Mouse (Mus musculus): Measurements from ENCODE around the gene Mrtfa. TPM values are rescaled to one million over a fixed set of nuclear protein-coding genes. Genes with fewer than 3 reads are reported as not detected.

Mrtfa gene
- polyA plus RNA-seq, 1 experiment from 2014 or later, result 32.0 TPM

DNA sequence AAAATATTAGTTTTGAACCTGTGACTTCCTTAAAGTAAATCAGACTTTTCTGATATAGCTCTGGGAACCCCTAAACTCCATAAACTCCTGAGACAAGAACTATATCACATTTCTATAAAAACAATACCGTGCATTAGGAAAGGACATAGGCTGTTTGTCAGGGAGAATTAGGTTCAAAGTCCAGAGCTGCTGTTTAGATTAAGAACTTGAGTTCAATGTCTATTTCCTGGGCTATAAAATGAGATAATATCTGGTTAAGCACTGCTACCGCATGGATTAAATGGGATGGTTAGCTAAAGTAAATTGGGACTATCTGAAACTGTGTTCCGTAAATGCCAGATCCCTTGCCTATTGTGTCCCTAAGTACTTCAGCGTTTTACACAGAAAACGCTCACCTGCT is 50.6 kb downstream of the Mrtfa start:
- 85% methylated on average over 5 of the region's 5 CpGs for WGBS
- no peak overlapping the region for H3K4me3 ChIP-seq (replicated peaks)
- H3K4me2 ChIP-seq (replicated peaks), result no peak overlapping the region
- no peaks in the 10 kb centered on the region for H3K36me3 ChIP-seq
- no peak overlapping the region for H3K9ac ChIP-seq (replicated peaks)
- H3K27ac ChIP-seq, result no peak overlapping the region
- peaks cover 15% of the 10 kb centered on the region for H3K4me1 ChIP-seq (replicated peaks)
- H3K9me3 ChIP-seq, result no peaks in the 10 kb centered on the region
- no peak for ATAC-seq
- H3K27me3 ChIP-seq, result no peaks in the 10 kb centered on the region

DNA sequence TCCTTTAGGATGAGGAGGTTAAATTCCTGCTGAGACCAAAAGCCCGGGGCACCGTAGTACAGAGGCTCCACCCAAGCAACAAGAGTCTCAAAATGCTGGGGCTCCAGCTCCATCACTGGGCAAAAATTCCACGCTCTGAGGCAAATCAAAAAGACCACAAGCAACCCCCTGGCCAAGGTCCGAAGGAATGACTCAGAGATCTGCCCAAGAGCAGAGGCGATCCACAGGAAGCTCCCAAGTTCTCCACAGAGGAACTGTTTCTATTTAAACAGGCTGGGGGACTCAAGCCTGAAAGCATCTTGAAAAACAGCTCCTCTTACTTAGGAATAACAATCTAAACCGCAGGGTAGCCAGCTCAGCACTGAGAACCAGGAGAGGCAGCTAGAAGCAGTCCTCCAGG is 53.3 kb downstream of the Mrtfa start:
- H3K9me3 ChIP-seq, result no peaks in the 10 kb centered on the region
- no peak overlapping the region for H3K9ac ChIP-seq (replicated peaks)
- H3K36me3 ChIP-seq, result no peaks in the 10 kb centered on the region
- peaks cover 3% of the 10 kb centered on the region for H3K4me1 ChIP-seq (replicated peaks)
- 33% methylated on average over 6 of the region's 6 CpGs for WGBS
- H3K4me2 ChIP-seq (replicated peaks), result no peak overlapping the region
- H3K27ac ChIP-seq, result no peak overlapping the region
- no peaks in the 10 kb centered on the region for H3K27me3 ChIP-seq
- ATAC-seq, result no peak
- no peak overlapping the region for H3K4me3 ChIP-seq (replicated peaks)

DNA sequence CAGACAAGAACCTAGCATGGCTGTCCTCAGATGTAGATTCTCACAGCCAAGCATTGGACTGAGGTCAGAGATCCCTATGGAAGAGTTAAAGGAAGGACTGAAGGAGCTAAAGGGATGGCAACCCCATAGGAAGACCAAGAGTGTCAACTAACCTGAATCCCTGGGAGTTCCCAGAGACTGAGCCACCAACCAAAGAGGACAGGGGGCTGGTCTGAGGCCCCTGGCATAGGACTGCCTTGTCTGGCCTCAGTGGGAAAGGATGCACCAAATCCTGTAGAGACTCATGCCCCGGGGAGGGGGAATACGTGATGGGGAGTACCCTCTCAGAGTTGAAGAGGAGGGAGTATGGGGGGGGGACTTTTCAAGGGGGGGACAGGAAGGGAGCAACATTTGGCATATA is 56.8 kb downstream of the Mrtfa start:
- Histone ChIP-seq H3K9ac (replicated peaks) (no peak overlapping the region), H3K9me3 (no peaks in the 10 kb centered on the region), H3K4me2 (replicated peaks) (no peak overlapping the region), H3K4me3 (replicated peaks) (no peak overlapping the region), H3K4me1 (replicated peaks) (0 out of 2 replicates have a peak, but pooled peaks cover 7% of the 10 kb centered on the region), H3K36me3 (no peaks in the 10 kb centered on the region), H3K27me3 (no peaks in the 10 kb centered on the region), H3K27ac (no peak overlapping the region)
- WGBS, result 97% methylated on average over 2 of the region's 2 CpGs
- no peak for ATAC-seq

DNA sequence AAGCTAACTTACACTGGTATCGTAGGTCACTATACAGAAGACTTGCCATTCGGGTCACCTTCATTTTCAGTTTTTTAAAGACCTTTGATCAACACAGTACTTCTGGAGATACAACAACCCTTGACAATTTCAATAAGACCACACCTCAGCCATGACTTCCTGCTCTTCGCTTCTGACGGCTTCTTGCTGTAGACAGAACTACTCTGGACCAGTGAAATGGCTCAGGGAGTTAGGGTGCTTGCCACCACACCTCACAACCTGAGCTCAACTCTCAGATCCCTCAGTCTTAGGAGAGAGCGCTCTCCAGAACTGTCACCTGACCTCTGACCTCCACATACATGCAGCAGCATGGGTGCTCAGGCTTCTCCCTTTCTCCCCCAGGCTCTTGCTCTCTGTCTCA is 59.4 kb downstream of the Mrtfa start:
- 93% methylated on average over 5 of the region's 5 CpGs for WGBS
- no peaks in the 10 kb centered on the region for H3K27me3 ChIP-seq
- 0 out of 2 replicates have a peak, but pooled peaks cover 7% of the 10 kb centered on the region for H3K4me1 ChIP-seq (replicated peaks)
- no peak overlapping the region for H3K9ac ChIP-seq (replicated peaks)
- no peak overlapping the region for H3K4me3 ChIP-seq (replicated peaks)
- no peak overlapping the region for H3K4me2 ChIP-seq (replicated peaks)
- H3K27ac ChIP-seq, result no peak overlapping the region
- no peak for ATAC-seq
- no peaks in the 10 kb centered on the region for H3K9me3 ChIP-seq
- H3K36me3 ChIP-seq, result no peaks in the 10 kb centered on the region

DNA sequence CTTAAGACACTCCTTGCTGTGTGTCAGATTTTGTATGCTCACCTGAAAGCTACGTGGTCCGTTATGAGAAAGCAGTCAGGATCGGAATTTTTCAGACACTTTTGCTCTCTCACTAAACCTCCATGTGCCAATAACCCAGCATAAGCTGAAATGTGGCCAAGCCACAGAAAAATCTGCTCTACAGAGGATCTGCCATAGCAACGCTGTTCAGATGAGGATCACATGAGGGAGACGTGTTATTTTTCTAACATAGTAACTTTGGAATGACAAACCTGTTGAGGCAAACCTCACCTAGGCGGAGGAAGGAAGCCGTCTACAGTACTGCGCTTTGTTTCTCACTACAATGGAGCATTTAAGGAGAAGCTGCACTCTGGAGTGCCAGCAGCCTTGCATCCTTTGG is 60.6 kb downstream of the Mrtfa start:
- 85% methylated on average over 8 of the region's 8 CpGs for WGBS
- no peak overlapping the region for H3K4me2 ChIP-seq (replicated peaks)

DNA sequence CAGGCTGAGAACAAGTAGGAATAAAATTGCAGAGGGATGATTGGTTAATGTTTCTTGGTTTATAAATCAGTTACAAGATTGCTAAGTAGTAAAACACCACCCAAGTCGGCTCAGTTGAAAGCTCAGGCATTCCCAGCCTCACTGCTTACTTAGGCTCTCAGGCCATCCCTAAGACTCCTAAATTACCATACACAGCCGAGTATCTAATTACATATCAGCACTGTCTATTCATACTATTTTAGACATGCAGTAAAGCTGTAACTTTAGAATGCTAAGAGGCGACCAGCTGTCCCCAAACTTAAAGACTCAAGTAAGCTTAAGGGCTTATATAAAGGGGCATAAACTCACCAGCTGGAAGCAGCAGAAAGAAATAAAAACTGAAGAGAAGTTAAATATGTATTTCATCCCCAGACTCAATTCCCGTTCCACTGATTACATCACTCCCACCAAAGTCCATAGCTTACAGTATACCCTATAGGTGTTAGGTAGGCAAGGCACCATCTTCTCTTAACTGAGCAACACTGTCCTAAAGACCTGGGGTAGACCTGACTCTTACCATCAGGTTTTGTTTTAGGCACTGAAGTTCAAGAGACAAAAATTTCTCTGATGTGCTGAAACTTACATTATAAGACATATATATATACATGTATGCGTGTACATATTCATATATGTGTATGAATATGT is 62.3 kb downstream of the Mrtfa start:
- no peak overlapping the region for H3K9ac ChIP-seq (replicated peaks)
- H3K4me3 ChIP-seq (replicated peaks), result no peak overlapping the region
- no peak overlapping the region for H3K4me2 ChIP-seq (replicated peaks)
- 83% methylated on average over 5 of the region's 5 CpGs for WGBS
- no peaks in the 10 kb centered on the region for H3K36me3 ChIP-seq
- H3K27me3 ChIP-seq, result no peaks in the 10 kb centered on the region
- H3K9me3 ChIP-seq, result no peaks in the 10 kb centered on the region
- 0 out of 2 replicates have a peak, but pooled peaks cover 9% of the 10 kb centered on the region for H3K4me1 ChIP-seq (replicated peaks)
- no peak overlapping the region for H3K27ac ChIP-seq
- no peak for ATAC-seq

More for the DNA sequence above, 60.6 kb downstream of the Mrtfa start:
- Histone ChIP-seq H3K4me1 (replicated peaks) (0 out of 2 replicates have a peak, but pooled peaks cover 7% of the 10 kb centered on the region), H3K27me3 (no peaks in the 10 kb centered on the region), H3K4me3 (replicated peaks) (no peak overlapping the region), H3K36me3 (no peaks in the 10 kb centered on the region), H3K27ac (no peak overlapping the region), H3K9ac (replicated peaks) (no peak overlapping the region), H3K9me3 (no peaks in the 10 kb centered on the region)
- no peak for ATAC-seq

DNA sequence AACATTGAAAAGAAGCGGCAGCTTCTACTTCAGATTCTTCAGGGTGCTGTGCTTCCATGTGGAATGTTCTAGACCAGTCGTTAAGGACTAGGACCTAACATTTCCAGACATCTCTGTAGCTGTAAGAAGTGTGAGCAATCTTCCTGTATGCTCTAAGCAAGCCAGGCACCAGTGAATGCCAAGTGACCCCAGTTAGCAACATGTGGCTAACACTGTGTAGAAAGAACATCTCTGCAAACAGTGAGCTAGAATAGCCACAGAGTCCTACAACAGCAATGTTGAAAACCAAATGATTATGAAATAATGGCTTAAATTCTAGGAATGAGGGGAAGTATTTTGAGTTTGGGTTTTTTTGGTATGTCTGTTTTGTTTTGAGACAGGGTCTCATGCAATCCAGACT is 66.3 kb downstream of the Mrtfa start:
- ATAC-seq, result no peak
- Histone ChIP-seq H3K27me3 (no peaks in the 10 kb centered on the region), H3K27ac (no peak overlapping the region), H3K9me3 (no peaks in the 10 kb centered on the region), H3K4me2 (replicated peaks) (no peak overlapping the region), H3K36me3 (no peaks in the 10 kb centered on the region), H3K4me1 (replicated peaks) (peaks cover 33% of the 10 kb centered on the region), H3K9ac (replicated peaks) (no peak overlapping the region), H3K4me3 (replicated peaks) (no peak overlapping the region)
- 97% methylated on average over 2 of the region's 2 CpGs for WGBS

DNA sequence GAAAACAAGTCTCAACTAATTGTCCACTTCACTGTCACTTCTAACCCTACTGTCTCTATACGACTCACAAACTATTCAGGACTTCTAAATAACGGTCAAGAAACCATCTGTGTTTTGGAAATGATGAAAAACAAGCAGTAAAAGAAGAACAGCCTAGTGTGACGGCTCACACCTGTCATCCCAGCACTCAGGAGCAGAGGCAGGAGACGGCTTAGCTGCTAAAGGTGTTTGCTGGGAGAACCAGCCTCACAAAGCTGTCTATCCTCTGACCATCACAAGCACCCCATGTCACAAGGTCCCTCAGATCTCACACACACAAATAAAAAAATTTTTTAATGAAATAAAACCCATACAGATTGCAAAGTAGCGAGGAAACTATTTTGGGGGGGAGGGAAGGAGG is 67.4 kb downstream of the Mrtfa start:
- H3K36me3 ChIP-seq, result no peaks in the 10 kb centered on the region
- 77% methylated on average over 5 of the region's 5 CpGs for whole genome bisulfite sequencing
- H3K27ac ChIP-seq, result no peak overlapping the region
- no peak overlapping the region for H3K4me2 ChIP-seq (replicated peaks)
- H3K9me3 ChIP-seq, result no peaks in the 10 kb centered on the region
- no peak overlapping the region for H3K4me3 ChIP-seq (replicated peaks)
- no peak for ATAC-seq
- H3K4me1 ChIP-seq (replicated peaks), result peaks cover 30% of the 10 kb centered on the region
- no peak overlapping the region for H3K9ac ChIP-seq (replicated peaks)
- no peaks in the 10 kb centered on the region for H3K27me3 ChIP-seq

DNA sequence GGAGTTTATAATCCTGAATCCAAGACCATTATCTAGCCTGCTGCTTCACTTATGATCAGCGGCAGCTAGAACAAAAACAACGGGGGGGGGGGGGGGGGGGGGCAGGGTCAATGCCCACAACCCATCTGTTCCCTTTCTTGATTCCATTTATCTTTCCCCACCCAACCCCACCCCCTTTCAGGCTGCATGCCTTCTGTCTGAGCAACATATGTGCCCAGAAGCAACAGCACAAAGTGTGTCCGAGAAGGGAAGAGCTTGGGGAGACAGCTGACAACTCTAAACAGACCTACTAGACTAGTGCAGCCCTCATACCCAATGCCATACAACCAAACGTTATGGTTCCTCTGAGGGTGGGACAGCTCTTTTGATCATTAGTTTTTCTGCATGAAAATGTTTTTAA is 68.0 kb downstream of the Mrtfa start:
- H3K4me2 ChIP-seq (replicated peaks), result no peak overlapping the region
- WGBS, result 21% methylated on average over 4 of the region's 4 CpGs
- H3K36me3 ChIP-seq, result no peaks in the 10 kb centered on the region
- H3K27ac ChIP-seq, result peak overlapping the region; percentile 68; the same call in 1 of the 2 replicates
- peaks cover 30% of the 10 kb centered on the region for H3K4me1 ChIP-seq (replicated peaks)
- no peak overlapping the region for H3K4me3 ChIP-seq (replicated peaks)
- H3K9ac ChIP-seq (replicated peaks), result no peak overlapping the region
- 0 out of 2 replicates have a peak, but pooled peaks have one; percentile 27 for ATAC-seq
- H3K27me3 ChIP-seq, result no peaks in the 10 kb centered on the region
- H3K9me3 ChIP-seq, result no peaks in the 10 kb centered on the region

DNA sequence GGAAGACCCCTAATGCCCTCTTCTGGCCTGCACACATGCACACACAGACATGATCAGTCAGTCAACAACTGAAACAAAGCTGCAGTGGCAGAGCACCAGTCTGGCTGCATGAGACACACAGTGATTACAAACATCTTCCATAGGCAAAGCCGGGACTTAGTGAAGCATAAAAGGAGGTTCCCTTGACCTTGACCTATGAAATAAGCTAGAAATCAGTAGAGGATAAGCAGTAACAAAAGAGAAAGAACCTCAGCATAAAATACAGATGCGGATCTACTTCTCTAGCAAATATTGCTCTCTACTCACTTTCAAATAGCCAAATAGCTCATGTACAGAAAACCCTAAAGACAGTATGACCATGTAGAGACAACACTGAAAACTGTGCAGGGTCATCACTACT is 68.5 kb downstream of the Mrtfa start:
- WGBS, result 52% methylated on average over 2 of the region's 2 CpGs
- Histone ChIP-seq H3K9me3 (no peaks in the 10 kb centered on the region), H3K4me2 (replicated peaks) (no peak overlapping the region), H3K27me3 (no peaks in the 10 kb centered on the region), H3K36me3 (no peaks in the 10 kb centered on the region), H3K27ac (peak overlapping the region; percentile 68), H3K9ac (replicated peaks) (no peak overlapping the region), H3K4me1 (replicated peaks) (peaks cover 30% of the 10 kb centered on the region), H3K4me3 (replicated peaks) (no peak overlapping the region)
- no peak; the same call in 1 of the 2 replicates for ATAC-seq

DNA sequence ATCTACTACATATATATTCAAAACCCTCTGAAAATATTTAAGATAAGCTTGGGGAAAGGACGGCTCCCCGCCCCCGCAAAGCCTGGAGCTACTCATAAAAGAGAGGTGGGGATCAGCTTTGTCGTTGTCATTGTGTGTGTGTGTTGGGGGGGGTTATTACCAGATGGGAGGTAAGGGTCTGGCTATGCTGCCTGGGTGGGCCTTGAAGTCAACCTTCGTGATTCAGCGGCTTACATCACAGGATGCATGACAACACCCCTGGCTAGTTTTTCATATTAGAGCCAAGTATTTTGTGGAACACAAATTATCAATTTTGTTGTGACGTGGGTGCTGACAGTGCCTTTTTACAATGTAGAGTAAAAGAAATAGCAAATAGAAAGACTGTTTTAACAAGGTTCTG is 69.6 kb downstream of the Mrtfa start:
- H3K4me2 ChIP-seq (replicated peaks), result no peak overlapping the region
- no peaks in the 10 kb centered on the region for H3K9me3 ChIP-seq
- H3K9ac ChIP-seq (replicated peaks), result no peak overlapping the region
- 70% methylated on average over 7 of the region's 7 CpGs for WGBS
- H3K4me3 ChIP-seq (replicated peaks), result no peak overlapping the region
- peaks cover 30% of the 10 kb centered on the region for H3K4me1 ChIP-seq (replicated peaks)
- no peak overlapping the region for H3K27ac ChIP-seq
- H3K36me3 ChIP-seq, result peaks cover 4% of the 10 kb centered on the region; the same call in 1 of the 2 replicates
- ATAC-seq, result no peak
- no peaks in the 10 kb centered on the region for H3K27me3 ChIP-seq

DNA sequence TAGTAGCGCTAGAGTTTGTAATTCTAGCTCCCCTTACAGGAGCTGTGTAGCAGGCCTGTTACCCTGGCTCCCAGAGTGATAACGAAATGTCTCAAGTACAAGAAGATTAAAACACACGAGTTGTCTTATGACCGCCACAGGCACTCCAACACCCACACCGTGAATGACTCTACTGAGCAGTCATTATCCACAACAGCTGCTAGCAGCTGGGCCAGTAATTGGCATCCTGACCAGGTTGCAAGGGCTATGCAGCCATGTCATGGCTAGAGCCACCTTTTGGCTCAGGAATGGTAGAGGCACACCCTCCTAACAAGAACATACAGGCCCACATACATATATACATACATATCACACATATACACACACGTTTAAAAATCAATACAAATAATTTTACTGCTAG is 70.4 kb downstream of the Mrtfa start:
- no peak overlapping the region for H3K4me2 ChIP-seq (replicated peaks)
- no peak overlapping the region for H3K9ac ChIP-seq (replicated peaks)
- H3K27ac ChIP-seq, result no peak overlapping the region
- H3K27me3 ChIP-seq, result no peaks in the 10 kb centered on the region
- peaks cover 30% of the 10 kb centered on the region for H3K4me1 ChIP-seq (replicated peaks)
- ATAC-seq, result no peak
- H3K4me3 ChIP-seq (replicated peaks), result no peak overlapping the region
- H3K36me3 ChIP-seq, result peaks cover 4% of the 10 kb centered on the region; the same call in 1 of the 2 replicates
- H3K9me3 ChIP-seq, result no peaks in the 10 kb centered on the region
- WGBS, result 76% methylated on average over 6 of the region's 6 CpGs

DNA sequence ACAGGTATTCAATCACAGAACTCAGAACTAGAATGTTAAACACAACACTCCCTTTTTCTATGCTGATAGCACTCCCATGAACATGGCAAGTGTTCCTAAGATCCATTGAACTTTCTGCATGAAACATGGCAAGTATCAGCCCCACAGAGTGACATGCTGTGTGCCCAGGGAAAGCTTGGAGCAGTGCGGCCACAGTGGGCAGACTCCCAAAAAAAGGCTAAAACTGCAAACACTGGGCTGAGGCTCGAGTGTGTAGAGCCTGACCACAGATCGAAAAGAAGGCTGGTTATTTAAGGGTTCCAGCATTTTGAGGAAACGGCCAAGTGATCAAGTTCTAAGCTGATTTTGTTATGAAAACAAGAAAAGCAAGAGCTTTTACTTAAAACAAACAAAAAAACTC is 72.3 kb downstream of the Mrtfa start:
- WGBS, result 83% methylated on average over 4 of the region's 4 CpGs
- Histone ChIP-seq H3K27ac (no peak overlapping the region), H3K4me1 (replicated peaks) (peaks cover 28% of the 10 kb centered on the region), H3K4me3 (replicated peaks) (no peak overlapping the region), H3K9ac (replicated peaks) (no peak overlapping the region), H3K9me3 (no peaks in the 10 kb centered on the region), H3K36me3 (peaks cover 4% of the 10 kb centered on the region; the same call in 1 of the 2 replicates), H3K27me3 (no peaks in the 10 kb centered on the region), H3K4me2 (replicated peaks) (no peak overlapping the region)
- ATAC-seq, result no peak

Data from midbrain, embryonic 13.5 days (tissue).